Mouse (Mus musculus): ENCODE data around the gene Mov10.
A peak's percentile ranks its signal among the peaks of the same experiment; 100 is the strongest.
"Not testable (repeated sequence)": the region's sequence is repeated elsewhere in the genome, so short reads cannot be mapped to it uniquely, and the experiment has no call there.

Gene Mov10

GRCm38 (mm10) chr3:104780561-104781420 lies 37.6 kb downstream of the Mov10 start, which contains the start of gene Ppm1j:
Gene Ppm1j, plus strand, starts transcription at chr3:104781056.
- DNase-seq (ENCODE audit: low spot score), result peak; percentile 77

- DNase-seq (ENCODE audit: low spot score), result peak; percentile 48
Measured at GRCm38 (mm10) chr3:104779949-104780348, 38.4 kb downstream of the Mov10 start.

- DNase-seq (ENCODE audit: low spot score), result no peak
Measured at GRCm38 (mm10) chr3:104777342-104777741, 41.0 kb downstream of the Mov10 start.

- DNase-seq (ENCODE audit: low spot score), result no peak
Measured at GRCm38 (mm10) chr3:104773301-104773700, 45.1 kb downstream of the Mov10 start.

GRCm38 (mm10) chr3:104771460-104771859 lies 46.9 kb downstream of the Mov10 start:
- no peak for DNase-seq (ENCODE audit: low spot score)

GRCm38 (mm10) chr3:104770918-104771317 lies 47.4 kb downstream of the Mov10 start:
- no peak for DNase-seq (ENCODE audit: low spot score)

GRCm38 (mm10) chr3:104770035-104770434 lies 48.3 kb downstream of the Mov10 start:
- peak; percentile 53 for DNase-seq (ENCODE audit: low spot score)

GRCm38 (mm10) chr3:104769135-104769534 lies 49.2 kb downstream of the Mov10 start:
- DNase-seq (ENCODE audit: low spot score), result no peak

- no peak for DNase-seq (ENCODE audit: low spot score)
Measured at GRCm38 (mm10) chr3:104767716-104768115, 50.6 kb downstream of the Mov10 start.

GRCm38 (mm10) chr3:104767141-104767540 lies 51.2 kb downstream of the Mov10 start:
- no peak for DNase-seq (ENCODE audit: low spot score)

- no peak for DNase-seq (ENCODE audit: low spot score)
Measured at GRCm38 (mm10) chr3:104765021-104765420, 53.3 kb downstream of the Mov10 start.

GRCm38 (mm10) chr3:104762103-104762863 lies 56.1 kb downstream of the Mov10 start:
- DNase-seq (ENCODE audit: low spot score), result not testable (repeated sequence)

GRCm38 (mm10) chr3:104758869-104759268 lies 59.5 kb downstream of the Mov10 start:
- no peak for DNase-seq (ENCODE audit: low spot score)

GRCm38 (mm10) chr3:104758406-104758805 lies 60.0 kb downstream of the Mov10 start:
- peak; percentile 66 for DNase-seq (ENCODE audit: low spot score)

- not testable (repeated sequence) for DNase-seq (ENCODE audit: low spot score)
Measured at GRCm38 (mm10) chr3:104752845-104753244, 65.5 kb downstream of the Mov10 start.
